In genomic region chr1:58056074-58056807, GRCm38 (mm10) we compare ENCODE assay signal across 16 mouse cellular contexts. TPM values are rescaled to one million over a fixed set of nuclear protein-coding genes. Genes with fewer than 3 reads are reported as not detected.
DNase-seq lines count a peak whose midpoint lies in the region; ATAC-seq and TF ChIP-seq lines count a peak whose summit lies in the region.
"Had no signal": no experiment of that assay in that cellular context is flagged by ENCODE, and none has a peak within 500 bp of the region (broad histone marks: within the 10 kb centered on the region; RNA-seq: fewer than 3 reads in every experiment).

No protein-coding gene starts in this region.

- no peak for TF ChIP-seq POLR2A in embryonic fibroblast, embryonic 13.5 days (IDR thresholded peaks at IDR 0.05; ENCODE audit: low read depth, low read length)

- no peaks in the 10 kb centered on the region for H3K9me3 ChIP-seq in heart, embryonic 10.5 days
- no peaks in the 10 kb centered on the region for H3K9me3 ChIP-seq in hindbrain, postnatal 0 days (ENCODE audit: low read length)
- no peaks in the 10 kb centered on the region for H3K9me3 ChIP-seq in hindbrain, embryonic 16.5 days (ENCODE audit: control insufficient read depth, low read length)
- H3K9me3 ChIP-seq in lung, embryonic 16.5 days (ENCODE audit: control insufficient read depth, low read length): no peaks in the 10 kb centered on the region
- H3K9me3 ChIP-seq: forebrain, embryonic 13.5 days; midbrain, embryonic 15.5 days had no signal

- no peaks in the 10 kb centered on the region for H3K27me3 ChIP-seq in heart, embryonic 10.5 days (ENCODE audit: insufficient read depth, poor library complexity, severe bottlenecking)
- no peaks in the 10 kb centered on the region for H3K27me3 ChIP-seq in hindbrain, postnatal 0 days (ENCODE audit: insufficient read depth, low read length)
- no peaks in the 10 kb centered on the region for H3K27me3 ChIP-seq in hindbrain, embryonic 16.5 days (replicated peaks; ENCODE audit: control insufficient read depth, insufficient read depth, low read length)
- no peaks in the 10 kb centered on the region for H3K27me3 ChIP-seq in lung, embryonic 16.5 days (ENCODE audit: control insufficient read depth, insufficient read depth, low read depth, low read length)
- H3K27me3 ChIP-seq: forebrain, embryonic 13.5 days; midbrain, embryonic 15.5 days had no signal

- no peak for TF ChIP-seq CTCF in hindbrain, postnatal 0 days (IDR thresholded peaks at IDR 0.05; ENCODE audit: low read depth)
- no peak for TF ChIP-seq CTCF in embryonic fibroblast, embryonic 13.5 days (IDR thresholded peaks at IDR 0.05; ENCODE audit: borderline replicate concordance, insufficient read depth, low read length)

- peak; percentile 29; the same call in 1 of the 2 replicates for ATAC-seq in hindbrain, postnatal 0 days
- no peak for ATAC-seq in hindbrain, embryonic 16.5 days
- ATAC-seq in lung, embryonic 16.5 days (ENCODE audit: low read depth): peak; percentile 66
- ATAC-seq: intestine, postnatal 0 days; midbrain, embryonic 15.5 days had no signal

- no peak overlapping the region for H3K4me3 ChIP-seq in heart, embryonic 10.5 days
- no peak overlapping the region for H3K4me3 ChIP-seq in hindbrain, postnatal 0 days (ENCODE audit: low read length)
- H3K4me3 ChIP-seq in hindbrain, embryonic 16.5 days (ENCODE audit: low read length): no peak overlapping the region
- 0 out of 2 replicates have a peak overlapping the region, but pooled peaks have one; percentile 0 for H3K4me3 ChIP-seq in lung, embryonic 16.5 days (ENCODE audit: low read length)
- H3K4me3 ChIP-seq in embryonic fibroblast, embryonic 13.5 days (ENCODE audit: insufficient read depth, low read length): no peak overlapping the region
- H3K4me3 ChIP-seq: forebrain, embryonic 13.5 days; left cerebral cortex, adult 2 months; midbrain, embryonic 15.5 days had no signal

- no peak overlapping the region for H3K27ac ChIP-seq in heart, embryonic 10.5 days
- H3K27ac ChIP-seq in hindbrain, postnatal 0 days: no peak overlapping the region
- no peak overlapping the region for H3K27ac ChIP-seq in hindbrain, embryonic 16.5 days (ENCODE audit: low read depth, low read length)
- H3K27ac ChIP-seq in lung, embryonic 16.5 days (ENCODE audit: low read length): peak overlapping the region; percentile 78
- H3K27ac ChIP-seq in embryonic fibroblast, embryonic 13.5 days (ENCODE audit: insufficient read depth, low read length): 0 out of 2 replicates have a peak overlapping the region, but pooled peaks have one; percentile 1
- H3K27ac ChIP-seq: forebrain, embryonic 13.5 days; left cerebral cortex, adult 2 months; liver, embryonic 14.5 days; midbrain, embryonic 15.5 days had no signal

- no peaks in the 10 kb centered on the region for H3K4me1 ChIP-seq in heart, embryonic 10.5 days
- H3K4me1 ChIP-seq in hindbrain, postnatal 0 days (ENCODE audit: insufficient read depth, low read length): no peaks in the 10 kb centered on the region; the same call in 1 of the 2 replicates
- no peaks in the 10 kb centered on the region for H3K4me1 ChIP-seq in hindbrain, embryonic 16.5 days (ENCODE audit: control insufficient read depth, insufficient read depth, low read depth, low read length)
- H3K4me1 ChIP-seq in lung, embryonic 16.5 days (replicated peaks; ENCODE audit: control insufficient read depth, insufficient read depth, low read length): peaks cover 6% of the 10 kb centered on the region; the same call in 1 of the 2 replicates
- H3K4me1 ChIP-seq in embryonic fibroblast, embryonic 13.5 days (ENCODE audit: control insufficient read depth, insufficient read depth, low read length): 0 out of 2 replicates have a peak, but pooled peaks cover 6% of the 10 kb centered on the region
- H3K4me1 ChIP-seq: forebrain, embryonic 13.5 days; midbrain, embryonic 15.5 days had no signal

- 76% methylated on average over 13 of the region's 13 CpGs for WGBS in heart, embryonic 10.5 days
- 77% methylated on average over 13 of the region's 13 CpGs for WGBS in hindbrain, postnatal 0 days
- WGBS in hindbrain, embryonic 16.5 days: 78% methylated on average over 13 of the region's 13 CpGs
- WGBS in lung, embryonic 16.5 days: 45% methylated on average over 13 of the region's 13 CpGs

- peak; percentile 80 for DNase-seq in heart, adult 11 months
- no peak for DNase-seq in heart, embryonic 10.5 days (ENCODE audit: low spot score)
- no peak for DNase-seq in hindbrain, postnatal 0 days (ENCODE audit: low spot score)
- no peak for DNase-seq in lung, postnatal 14 days
- DNase-seq: B cell, adult 2 months; cerebellum, adult 8-10 months; kidney, postnatal 14 days had no signal

- no peaks in the 10 kb centered on the region for H3K36me3 ChIP-seq in heart, embryonic 10.5 days
- no peaks in the 10 kb centered on the region for H3K36me3 ChIP-seq in hindbrain, postnatal 0 days (ENCODE audit: insufficient read depth, low read length)
- no peaks in the 10 kb centered on the region for H3K36me3 ChIP-seq in hindbrain, embryonic 16.5 days (ENCODE audit: control insufficient read depth, insufficient read depth, low read length)
- no peaks in the 10 kb centered on the region for H3K36me3 ChIP-seq in lung, embryonic 16.5 days (ENCODE audit: control insufficient read depth, insufficient read depth, low read length)
- H3K36me3 ChIP-seq: midbrain, embryonic 15.5 days had no signal

- H3K4me2 ChIP-seq in hindbrain, postnatal 0 days (ENCODE audit: low read depth, low read length): no peak overlapping the region
- no peak overlapping the region for H3K4me2 ChIP-seq in hindbrain, embryonic 16.5 days (ENCODE audit: low read length)
- H3K4me2 ChIP-seq in lung, embryonic 16.5 days (ENCODE audit: low read depth, low read length): peak overlapping the region; percentile 45
- H3K4me2 ChIP-seq: forebrain, embryonic 13.5 days; midbrain, embryonic 15.5 days had no signal

- H3K9ac ChIP-seq in hindbrain, postnatal 0 days (replicated peaks; ENCODE audit: low read length): no peak overlapping the region
- no peak overlapping the region for H3K9ac ChIP-seq in hindbrain, embryonic 16.5 days (ENCODE audit: low read depth, low read length)
- 0 out of 2 replicates have a peak overlapping the region, but pooled peaks have one; percentile 13 for H3K9ac ChIP-seq in lung, embryonic 16.5 days (ENCODE audit: low read length)
- H3K9ac ChIP-seq: forebrain, embryonic 13.5 days; liver, embryonic 14.5 days; midbrain, embryonic 15.5 days had no signal

RNA-seq across cellular contexts. Expression of gene Aox1, which starts 26.5 kb away (rescaled TPM):
- polyA plus RNA-seq in heart, embryonic 10.5 days (2016; fragmentation: Nextera tagmentation; extraction: Ambion mirVana): 0.33 and 0.64 TPM in 2 replicates
- 0.65 and 0.89 TPM in 2 replicates for total RNA-seq in hindbrain, postnatal 0 days (2014; rRNA removed)
- 0.41 and 0.52 TPM in 2 replicates for polyA plus RNA-seq in hindbrain, postnatal 0 days (2015; fragmentation: Nextera tagmentation; extraction: Ambion mirVana)
- polyA plus RNA-seq in hindbrain, embryonic 16.5 days (2015; fragmentation: Nextera tagmentation; extraction: Ambion mirVana): 0.36 and 0.50 TPM in 2 replicates
- polyA plus RNA-seq in lung, embryonic 16.5 days (2015; fragmentation: Nextera tagmentation; extraction: Ambion mirVana): 0.97 TPM in 2 replicates
- polyA plus RNA-seq in embryonic fibroblast, embryonic 13.5 days (2011; ENCODE audit: insufficient read length, low read depth, missing spikeins): 4.1 and 5.2 TPM in 2 replicates
- polyA plus RNA-seq: limb, embryonic 11.5 days had no signal

RNA-seq across cellular contexts. Expression of gene Kctd18, which starts 37.5 kb away (rescaled TPM):
- 12.0 and 12.5 TPM in 2 replicates for polyA plus RNA-seq in heart, embryonic 10.5 days (2016; fragmentation: Nextera tagmentation; extraction: Ambion mirVana)
- 26.0 and 27.7 TPM in 2 replicates for total RNA-seq in hindbrain, postnatal 0 days (2014; rRNA removed)
- 25.9 and 27.2 TPM in 2 replicates for polyA plus RNA-seq in hindbrain, postnatal 0 days (2015; fragmentation: Nextera tagmentation; extraction: Ambion mirVana)
- polyA plus RNA-seq in hindbrain, embryonic 16.5 days (2015; fragmentation: Nextera tagmentation; extraction: Ambion mirVana): 27.8 and 27.9 TPM in 2 replicates
- 17.0 and 17.4 TPM in 2 replicates for polyA plus RNA-seq in lung, embryonic 16.5 days (2015; fragmentation: Nextera tagmentation; extraction: Ambion mirVana)
- 18.7 and 19.2 TPM in 2 replicates for polyA plus RNA-seq in embryonic fibroblast, embryonic 13.5 days (2011; ENCODE audit: insufficient read length, low read depth, missing spikeins)

RNA-seq across cellular contexts. Expression of gene Aox3, which starts 56.7 kb away (rescaled TPM):
- 0.04 TPM in 1 of 2 replicates, not detected in the other for polyA plus RNA-seq in heart, embryonic 10.5 days (2016; fragmentation: Nextera tagmentation; extraction: Ambion mirVana)
- 0.78 and 2.0 TPM in 2 replicates for total RNA-seq in hindbrain, postnatal 0 days (2014; rRNA removed)
- 0.78 and 1.1 TPM in 2 replicates for polyA plus RNA-seq in hindbrain, postnatal 0 days (2015; fragmentation: Nextera tagmentation; extraction: Ambion mirVana)
- 0.37 and 0.38 TPM in 2 replicates for polyA plus RNA-seq in hindbrain, embryonic 16.5 days (2015; fragmentation: Nextera tagmentation; extraction: Ambion mirVana)
- 2.4 and 2.7 TPM in 2 replicates for polyA plus RNA-seq in lung, embryonic 16.5 days (2015; fragmentation: Nextera tagmentation; extraction: Ambion mirVana)
- 0.14 and 0.15 TPM in 2 replicates for polyA plus RNA-seq in embryonic fibroblast, embryonic 13.5 days (2011; ENCODE audit: insufficient read length, low read depth, missing spikeins)
- polyA plus RNA-seq: forebrain, embryonic 13.5 days had no signal

Comparison
In these comparisons a context has a peak if more than half of its experiments do, and no peak if none do; other contexts are left out.
1. H3K27ac ChIP-seq: peak in lung, embryonic 16.5 days (single experiment) and embryonic fibroblast, embryonic 13.5 days (single experiment); none in heart, embryonic 10.5 days (single experiment), hindbrain, postnatal 0 days (single experiment) and hindbrain, embryonic 16.5 days (single experiment).